Mouse (Mus musculus): ENCODE results near the gene Klk15. TPM values are rescaled to one million over a fixed set of nuclear protein-coding genes. Genes with fewer than 3 reads are reported as not detected.
"Not testable (repeated sequence)": the region's sequence is repeated elsewhere in the genome, so short reads cannot be mapped to it uniquely, and the experiment has no call there.

Gene Klk15
- polyA plus RNA-seq, 1 experiment, result 1.4 TPM

GRCm38 (mm10) chr7:43967612-43968011, 34.1 kb downstream of the Klk15 start:
- Histone ChIP-seq H3K4me1 (ENCODE audit: control insufficient read depth, insufficient read depth, low read length) (no peaks in the 10 kb centered on the region), H3K4me3 (ENCODE audit: control insufficient read depth, low read depth, low read length) (no peak overlapping the region), H3K27me3 (ENCODE audit: control insufficient read depth, insufficient read depth, low read length) (no peaks in the 10 kb centered on the region), H3K27ac (ENCODE audit: control insufficient read depth, insufficient read depth, low read depth, low read length) (no peak overlapping the region), H3K36me3 (ENCODE audit: control insufficient read depth, insufficient read depth, low read length) (no peaks in the 10 kb centered on the region)
- TF ChIP-seq CTCF (IDR thresholded peaks at IDR 0.05; ENCODE audit: control insufficient read depth, insufficient read depth, insufficient replicate concordance, low read depth, low read length), result no peak

DNA sequence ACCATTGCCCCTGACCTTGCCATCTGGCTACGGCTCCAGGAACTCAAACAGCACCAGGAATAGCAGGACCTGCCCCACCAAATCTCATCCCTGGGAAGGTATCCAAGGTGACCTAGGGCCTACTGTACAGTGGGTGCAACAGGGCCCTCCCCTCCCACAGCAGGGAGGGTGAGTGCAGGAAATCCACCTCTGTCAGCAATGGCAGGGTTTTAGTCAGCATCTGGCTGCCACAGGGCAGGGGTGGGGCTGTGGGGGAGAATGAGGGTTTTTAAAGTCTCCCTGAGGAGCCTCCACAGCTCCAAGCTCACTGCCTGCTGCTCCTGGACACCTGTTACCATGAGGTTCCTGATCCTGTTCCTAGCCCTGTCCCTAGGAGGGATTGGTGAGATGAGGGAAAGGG, 42.2 kb downstream of the Klk15 start, which contains the start of gene Klk1b9:
Klk1b9 (plus strand) TSS at position 301 of the 400 bp plus-strand sequence.
- not testable (repeated sequence) for H3K4me3 ChIP-seq (ENCODE audit: control insufficient read depth, low read depth, low read length); H3K4me1 ChIP-seq (ENCODE audit: control insufficient read depth, insufficient read depth, low read length); H3K36me3 ChIP-seq (ENCODE audit: control insufficient read depth, insufficient read depth, low read length); H3K27me3 ChIP-seq (ENCODE audit: control insufficient read depth, insufficient read depth, low read length); H3K27ac ChIP-seq (ENCODE audit: control insufficient read depth, insufficient read depth, low read depth, low read length)

- TF ChIP-seq POLR2A (IDR thresholded peaks at IDR 0.05; ENCODE audit: control insufficient read depth, low read depth, low read length) (no peak), CTCF (IDR thresholded peaks at IDR 0.05; ENCODE audit: control insufficient read depth, insufficient read depth, insufficient replicate concordance, low read depth, low read length) (no peak)
- no peak overlapping the region for H3K4me3 ChIP-seq (ENCODE audit: control insufficient read depth, low read depth, low read length)
- no peaks in the 10 kb centered on the region for H3K36me3 ChIP-seq (ENCODE audit: control insufficient read depth, insufficient read depth, low read length)
- H3K4me1 ChIP-seq (ENCODE audit: control insufficient read depth, insufficient read depth, low read length), result no peaks in the 10 kb centered on the region
- H3K27me3 ChIP-seq (ENCODE audit: control insufficient read depth, insufficient read depth, low read length), result no peaks in the 10 kb centered on the region
- H3K27ac ChIP-seq (ENCODE audit: control insufficient read depth, insufficient read depth, low read depth, low read length), result no peak overlapping the region
These were observed 52.1 kb downstream of the Klk15 start for GRCm38 (mm10) chr7:43985657-43986056.

Other genes starting within 250 kb of the Klk15 start
- 0.23 and 0.40 TPM in 2 replicates for gene Klk14, start 243.3 kb upstream of the Klk15 start, polyA plus RNA-seq (2012; rRNA removed)
- not detected in 2 replicates for gene Klk13, start 221.2 kb upstream of the Klk15 start, polyA plus RNA-seq (2012; rRNA removed)
- not detected in 2 replicates for gene Klk12, start 164.8 kb upstream of the Klk15 start, polyA plus RNA-seq (2012; rRNA removed)
- not detected in 2 replicates for gene Klk11, start 159.1 kb upstream of the Klk15 start, polyA plus RNA-seq (2012; rRNA removed)
- not detected in 2 replicates for gene Klk10, start 152.7 kb upstream of the Klk15 start, polyA plus RNA-seq (2012; rRNA removed)
- not detected in 2 replicates for gene Klk9, start 141.8 kb upstream of the Klk15 start, polyA plus RNA-seq (2012; rRNA removed)
- 0.09 and 0.31 TPM in 2 replicates for gene Klk8, start 136.2 kb upstream of the Klk15 start, polyA plus RNA-seq (2012; rRNA removed)
- not detected in 2 replicates for gene Klk7, start 122.4 kb upstream of the Klk15 start, polyA plus RNA-seq (2012; rRNA removed)
- 0.10 TPM in 1 of 2 replicates, not detected in the other for gene Klk6, start 109.2 kb upstream of the Klk15 start, polyA plus RNA-seq (2012; rRNA removed)
- not detected in 2 replicates for gene Klk5, start 91.8 kb upstream of the Klk15 start, polyA plus RNA-seq (2012; rRNA removed)
- gene Klk4, start 52.6 kb upstream of the Klk15 start, polyA plus RNA-seq (2012; rRNA removed), result 0.08 TPM in 1 of 2 replicates, not detected in the other
- gene Klk1b8, start 16.9 kb downstream of the Klk15 start, polyA plus RNA-seq (2012; rRNA removed), result 93.8 and 107 TPM in 2 replicates
- gene Klk1b1, start 33.0 kb downstream of the Klk15 start, polyA plus RNA-seq (2012; rRNA removed), result 1.1 and 2.1 TPM in 2 replicates
- 13.8 and 14.9 TPM in 2 replicates for gene Klk1b9, start 42.3 kb downstream of the Klk15 start, polyA plus RNA-seq (2012; rRNA removed)
- not detected in 2 replicates for gene Klk1b11, start 62.1 kb downstream of the Klk15 start, polyA plus RNA-seq (2012; rRNA removed)
- 13.7 and 14.6 TPM in 2 replicates for gene Klk1b26, start 78.4 kb downstream of the Klk15 start, polyA plus RNA-seq (2012; rRNA removed)
- 41.9 and 52.7 TPM in 2 replicates for gene Klk1b27, start 118.5 kb downstream of the Klk15 start, polyA plus RNA-seq (2012; rRNA removed)
- gene Klk1b21, start 168.6 kb downstream of the Klk15 start, polyA plus RNA-seq (2012; rRNA removed), result 72.1 and 73.2 TPM in 2 replicates
- gene Klk1b22, start 178.9 kb downstream of the Klk15 start, polyA plus RNA-seq (2012; rRNA removed), result 7.0 and 9.2 TPM in 2 replicates
- 0.89 and 1.9 TPM in 2 replicates for gene Klk1b16, start 203.0 kb downstream of the Klk15 start, polyA plus RNA-seq (2012; rRNA removed)